Mouse (Mus musculus) heart, postnatal 10 days (tissue): Measurements from ENCODE around the gene Foxc2. TPM values are rescaled to one million over a fixed set of nuclear protein-coding genes. Genes with fewer than 3 reads are reported as not detected.
A peak's percentile ranks its signal among the peaks of the same experiment; 100 is the strongest.

Experiments used
- DNase-seq, 2 experiments: peaks; one replicate each; pipeline ENCODE4 v3.0.0; 2021
- intact Hi-C: fragments of 180-260 bp; cut with DNase I; formaldehyde crosslinking; loops from one replicate; pipeline ENCODE4 v1.15.1; 2025
- total RNA-seq, 2 experiments: library from RNA; stranded (reverse); gene quantifications; 2 replicates each; pipeline ENCODE4 v1.2.3; 2021

The Foxc2 gene
- 1 to 10 TPM; 4.0 TPM for total RNA-seq

GRCm38 (mm10) chr8:121115948-121116347, at the start of gene Foxc2:
Gene Foxc2 (plus strand): TSS chr8:121116171.
- peak; percentile 88 to 91 for DNase-seq
- intact Hi-C loops, result loop anchor here (5.0 kb wide), 1 partner anchor 201 kb away; no protein-coding TSS in a partner anchor

GRCm38 (mm10) chr8:121071454-121071853, 44.5 kb upstream of the Foxc2 start:
- intact Hi-C loops, result no loop called here
- DNase-seq, result no peak

GRCm38 (mm10) chr8:121072406-121073130, 43.4 kb upstream of the Foxc2 start:
- intact Hi-C loops, result no loop called here
- DNase-seq, result no peak

- intact Hi-C loops, result no loop called here
- no peak for DNase-seq
Observed at GRCm38 (mm10) chr8:121073174-121074107, 42.5 kb upstream of the Foxc2 start.

- DNase-seq, result no peak
- intact Hi-C loops, result no loop called here
Observed at GRCm38 (mm10) chr8:121074108-121074847, 41.7 kb upstream of the Foxc2 start.

GRCm38 (mm10) chr8:121074848-121075145, 41.2 kb upstream of the Foxc2 start:
- intact Hi-C loops, result no loop called here
- no peak for DNase-seq

- intact Hi-C loops, result no loop called here
- DNase-seq, result no peak
Observed at GRCm38 (mm10) chr8:121075936-121076335, 40.0 kb upstream of the Foxc2 start.

- intact Hi-C loops, result no loop called here
- no peak for DNase-seq
Observed at GRCm38 (mm10) chr8:121076555-121076954, 39.4 kb upstream of the Foxc2 start.

- DNase-seq, result no peak
- intact Hi-C loops, result no loop called here
Observed at GRCm38 (mm10) chr8:121078721-121079120, 37.2 kb upstream of the Foxc2 start.

GRCm38 (mm10) chr8:121079201-121079600, 36.8 kb upstream of the Foxc2 start:
- no peak for DNase-seq
- intact Hi-C loops, result no loop called here

GRCm38 (mm10) chr8:121079944-121080343, 36.0 kb upstream of the Foxc2 start:
- no peak for DNase-seq
- intact Hi-C loops, result no loop called here

GRCm38 (mm10) chr8:121080361-121081090, 35.4 kb upstream of the Foxc2 start:
- intact Hi-C loops, result no loop called here
- no peak for DNase-seq

GRCm38 (mm10) chr8:121081398-121081797, 34.6 kb upstream of the Foxc2 start:
- DNase-seq, result no peak
- intact Hi-C loops, result no loop called here

GRCm38 (mm10) chr8:121082218-121083092, 33.5 kb upstream of the Foxc2 start:
- intact Hi-C loops, result no loop called here
- no peak for DNase-seq

- DNase-seq, result peak; percentile 82 to 84
- intact Hi-C loops, result no loop called here
Observed at GRCm38 (mm10) chr8:121083093-121083935, 32.7 kb upstream of the Foxc2 start.

- DNase-seq, result no peak
- intact Hi-C loops, result no loop called here
Observed at GRCm38 (mm10) chr8:121083936-121084209, 32.1 kb upstream of the Foxc2 start.

GRCm38 (mm10) chr8:121084210-121084951, 31.6 kb upstream of the Foxc2 start, which contains the start of gene Foxf1:
Gene Foxf1 (plus strand): TSS chr8:121084386.
- intact Hi-C loops, result no loop called here
- peak in 1 of 2 experiments; percentile 32 for DNase-seq

GRCm38 (mm10) chr8:121085011-121085410, 31.0 kb upstream of the Foxc2 start:
- intact Hi-C loops, result no loop called here
- no peak for DNase-seq
